Mouse (Mus musculus) hematopoietic multipotent progenitor cell, adult 10-12 weeks (in vitro differentiated cells): ENCODE data around the gene Map1b. TPM values are rescaled to one million over a fixed set of nuclear protein-coding genes. Genes with fewer than 3 reads are reported as not detected.

Experiments used
- polyA plus RNA-seq: library from polyadenylated mRNA; stranded (reverse); fragments of >175 nt; gene quantifications from 2 replicates; pipeline ENCODE4 v1.2.3, GENCODE M21; 2012; ENCODE audit warnings: low replicate concordance

Map1b gene
- polyA plus RNA-seq: 0.03 TPM in 2 replicates

DNA sequence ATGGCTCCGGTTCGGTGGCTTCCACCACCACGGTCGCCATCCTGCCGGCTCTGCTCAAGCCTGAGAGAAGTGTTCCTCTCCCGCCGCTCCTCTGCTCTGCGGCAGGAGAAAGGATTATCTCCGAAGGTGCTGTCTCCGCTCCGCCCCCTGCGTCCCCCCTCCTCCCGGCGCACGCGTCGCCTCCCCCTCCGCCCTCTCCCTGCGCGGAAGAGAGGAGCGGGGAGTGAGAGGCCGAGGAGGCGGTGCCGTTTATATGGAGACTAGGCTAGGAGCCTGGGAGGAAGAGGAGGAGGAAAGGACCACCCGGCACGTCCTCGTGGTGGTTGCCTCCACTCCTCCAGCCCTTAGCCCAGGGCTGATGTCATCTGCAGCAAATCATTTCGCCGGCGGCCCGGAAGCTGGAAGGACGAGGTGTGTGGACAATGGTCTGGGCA, at the start of gene Map1b:
Gene Map1b (minus strand): TSS at position 93 of the 434 bp plus-strand sequence.

Other genes starting within 250 kb of the Map1b start
- 17.8 and 20.0 TPM in 2 replicates for gene Ptcd2, start 171.8 kb downstream of the Map1b start, polyA plus RNA-seq
- 4.0 and 6.9 TPM in 2 replicates for gene Mrps27, start 171.8 kb downstream of the Map1b start, polyA plus RNA-seq